Mouse (Mus musculus) midbrain, embryonic 16.5 days (tissue): Measurements from ENCODE around the gene Scgb1b7. TPM values are rescaled to one million over a fixed set of nuclear protein-coding genes. Genes with fewer than 3 reads are reported as not detected.
"Not testable (repeated sequence)": the region's sequence is repeated elsewhere in the genome, so short reads cannot be mapped to it uniquely, and the experiment has no call there.

ENCODE experiments used
- ATAC-seq: fragments of 200-750 bp; cut with Nextera tagmentation; 2 replicates; pipeline ENCODE4 v1.8.0; 2017; ENCODE audit warnings: moderate TSS enrichment
- H3K27ac ChIP-seq: fragments of 300-500 bp; sonication (generic); 2 replicates; pipeline ENCODE4 v1.5.1; 2014; ENCODE audit warnings: mild to moderate bottlenecking, low read length, mixed read lengths
- H3K27me3 ChIP-seq: fragments of 300-500 bp; sonication (generic); 2 replicates; pipeline ENCODE4 v1.6.1; 2014; ENCODE audit warnings: low read depth, low read length, mixed read lengths; ENCODE audit not compliant: control insufficient read depth, insufficient read depth
- H3K36me3 ChIP-seq: fragments of 300-500 bp; sonication (generic); 2 replicates; pipeline ENCODE4 v1.6.1; 2014; ENCODE audit warnings: mild to moderate bottlenecking, low read length, moderate library complexity, mixed read lengths; ENCODE audit not compliant: control insufficient read depth, insufficient read depth
- H3K4me1 ChIP-seq: fragments of 300-500 bp; sonication (generic); 2 replicates; pipeline ENCODE4 v1.6.1; 2014; ENCODE audit warnings: mild to moderate bottlenecking, low read length, mixed read lengths; ENCODE audit not compliant: control insufficient read depth, insufficient read depth
- H3K4me2 ChIP-seq: fragments of 300-500 bp; sonication (generic); 2 replicates; pipeline ENCODE4 v1.6.1; 2014; ENCODE audit warnings: mild to moderate bottlenecking, low read length, mixed read lengths
- H3K4me3 ChIP-seq: fragments of 300-500 bp; sonication (generic); 2 replicates; pipeline ENCODE4 v1.5.1; 2014; ENCODE audit warnings: low read depth, mild to moderate bottlenecking, low read length, moderate library complexity, mixed read lengths
- H3K9ac ChIP-seq: fragments of 300-500 bp; sonication (generic); 2 replicates; pipeline ENCODE4 v1.6.1; 2014; ENCODE audit warnings: low read depth, low read length, mixed read lengths
- H3K9me3 ChIP-seq: fragments of 300-500 bp; sonication (generic); replicated peaks from 2 replicates; pipeline ENCODE4 v1.6.1; 2014; ENCODE audit warnings: mild to moderate bottlenecking, low read length, mixed read lengths; ENCODE audit not compliant: control insufficient read depth, poor library complexity, severe bottlenecking
- whole genome bisulfite sequencing: fragments of 180-500 bp; shearing (Covaris S2); extraction: QIAGEN DNeasy Blood & Tissue Kit; methylation state at CpG from one replicate; pipeline ENCODE4 v1.1.7; 2014; 5-methylcytosine and 5-hydroxymethylcytosine counted together
- polyA plus RNA-seq: library from polyadenylated mRNA; unstranded; fragments of >200 nt; fragmentation: Nextera tagmentation; extraction: Ambion mirVana; gene quantifications from 2 replicates; pipeline ENCODE4 v1.2.1, GENCODE M21; 2015

Gene Scgb1b7
- polyA plus RNA-seq = not detected in 2 replicates

- H3K9ac ChIP-seq, H3K27me3 ChIP-seq, ATAC-seq, H3K4me1 ChIP-seq, H3K4me3 ChIP-seq, H3K4me2 ChIP-seq, H3K9me3 ChIP-seq, H3K36me3 ChIP-seq, H3K27ac ChIP-seq: not testable (repeated sequence)
- WGBS = 94% methylated on average over 2 of the region's 5 CpGs
Measured at GRCm38 (mm10) chr7:31712365-31712764, at the start of gene Scgb1b7. Gene Scgb1b7 (plus strand): TSS chr7:31712665.

- not testable (repeated sequence) for H3K9me3 ChIP-seq, H3K4me3 ChIP-seq, H3K9ac ChIP-seq, H3K27me3 ChIP-seq, ATAC-seq, H3K4me1 ChIP-seq, H3K27ac ChIP-seq, H3K36me3 ChIP-seq, H3K4me2 ChIP-seq
Measured at GRCm38 (mm10) chr7:31705657-31706056, 6.8 kb upstream of the Scgb1b7 start, which contains the start of gene Scgb2b7. Gene Scgb2b7 (minus strand): TSS chr7:31705757.

Other genes with a start within 250 kb of the Scgb1b7 start
- not detected in 2 replicates for gene Scgb2b7, start 6.9 kb upstream of the Scgb1b7 start, polyA plus RNA-seq